Mouse (Mus musculus) spleen, adult 2 months (tissue): ENCODE results near the gene Ackr4.

ENCODE experiments used
- CTCF ChIP-seq: fragments of 200-500 bp; IDR thresholded peaks from 2 replicates; pipeline ENCODE4 v1.5.1; 2011; ENCODE audit warnings: mild to moderate bottlenecking, inconsistent platforms; ENCODE audit not compliant: insufficient read depth, insufficient read length, insufficient replicate concordance; ENCODE audit errors: extremely low read depth
- POLR2A ChIP-seq: fragments of 200-500 bp; IDR thresholded peaks from 2 replicates; pipeline ENCODE4 v1.6.1; 2011; ENCODE audit warnings: low read depth, low read length, inconsistent platforms

GRCm38 (mm10) chr9:104128110-104128509, 1.4 kb upstream of the Ackr4 start:
- TF ChIP-seq CTCF (no peak), POLR2A (no peak)
